Comparison of ENCODE assay signal across 20 mouse cellular contexts in the genomic region with DNA sequence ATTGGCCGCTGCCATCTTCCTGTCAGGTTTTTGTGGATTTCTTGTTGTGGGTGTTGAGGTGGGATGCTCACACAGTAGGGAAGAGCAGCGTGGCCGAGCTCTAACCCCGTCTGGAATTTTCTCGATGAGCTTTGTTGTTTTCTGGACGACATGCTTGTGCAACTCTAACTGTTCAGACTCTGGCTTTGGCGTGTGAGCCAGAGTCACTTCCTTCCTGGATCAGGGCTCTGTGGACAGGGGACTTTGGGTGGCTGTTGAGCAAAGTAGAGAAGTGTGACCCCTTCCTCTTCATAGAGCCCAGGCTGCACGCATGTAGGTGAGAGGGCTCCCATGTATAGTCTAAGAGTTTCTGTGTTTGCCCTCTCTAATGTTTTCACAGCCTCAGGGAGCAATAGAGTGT. TPM values are rescaled to one million over a fixed set of nuclear protein-coding genes. Genes with fewer than 3 reads are reported as not detected.
DNase-seq lines count a peak whose midpoint lies in the region; ATAC-seq lines count a peak whose summit lies in the region.
"Had no signal": no experiment of that assay in that cellular context is flagged by ENCODE, and none has a peak within 500 bp of the region (broad histone marks: within the 10 kb centered on the region; RNA-seq: fewer than 3 reads in every experiment).

No protein-coding gene starts in this region.

- DNase-seq in heart, adult 11 months, result peak; percentile 96
- DNase-seq in liver, result no peak
- no peak for DNase-seq in adrenal gland, postnatal 25 days
- DNase-seq: adrenal gland, postnatal 36 days; cerebellum, postnatal 25 days; gastrocnemius, postnatal 25 days; kidney, adult 18-20 months; right cerebral cortex, postnatal 4 days had no signal

- H3K9ac ChIP-seq in heart, embryonic 11.5 days (ENCODE audit: low read depth, low read length), result no peak overlapping the region
- no peak overlapping the region for H3K9ac ChIP-seq in liver, embryonic 15.5 days
- H3K9ac ChIP-seq: embryonic facial prominence, embryonic 12.5 days; neural tube, embryonic 13.5 days; stomach, embryonic 15.5 days had no signal

- no peak overlapping the region for H3K4me3 ChIP-seq in heart, embryonic 11.5 days (ENCODE audit: low read depth, low read length)
- no peak overlapping the region for H3K4me3 ChIP-seq in liver, embryonic 15.5 days (replicated peaks)
- H3K4me3 ChIP-seq: embryonic facial prominence, embryonic 12.5 days; neural tube, embryonic 13.5 days; stomach, embryonic 15.5 days had no signal

- H3K4me1 ChIP-seq in heart, embryonic 11.5 days (ENCODE audit: control insufficient read depth, insufficient read depth, low read length), result peaks cover 1% of the 10 kb centered on the region; the same call in 1 of the 2 replicates
- H3K4me1 ChIP-seq in liver, embryonic 15.5 days (replicated peaks), result peaks cover 65% of the 10 kb centered on the region
- H3K4me1 ChIP-seq: embryonic facial prominence, embryonic 12.5 days; neural tube, embryonic 13.5 days; stomach, embryonic 15.5 days had no signal

- WGBS in heart, embryonic 11.5 days (ENCODE audit: insufficient replicate concordance), result 69% methylated on average over 8 of the region's 8 CpGs
- 28% methylated on average over 8 of the region's 8 CpGs for WGBS in liver, embryonic 15.5 days (ENCODE audit: insufficient replicate concordance)

- no peaks in the 10 kb centered on the region for H3K36me3 ChIP-seq in heart, embryonic 11.5 days (ENCODE audit: control insufficient read depth, insufficient read depth, low read length)
- peaks cover 5% of the 10 kb centered on the region; the same call in 1 of the 2 replicates for H3K36me3 ChIP-seq in liver, embryonic 15.5 days (replicated peaks)
- H3K36me3 ChIP-seq: embryonic facial prominence, embryonic 12.5 days; neural tube, embryonic 13.5 days; stomach, embryonic 15.5 days had no signal

- no peaks in the 10 kb centered on the region for H3K27me3 ChIP-seq in heart, embryonic 11.5 days (ENCODE audit: control insufficient read depth, insufficient read depth, low read length)
- no peaks in the 10 kb centered on the region for H3K27me3 ChIP-seq in liver, embryonic 15.5 days
- H3K27me3 ChIP-seq: embryonic facial prominence, embryonic 12.5 days; neural tube, embryonic 13.5 days; stomach, embryonic 15.5 days had no signal

- no peak for ATAC-seq in heart, embryonic 11.5 days (replicated peaks; ENCODE audit: insufficient number of reproducible peaks, low FRiP score, low TSS enrichment)
- ATAC-seq in liver, embryonic 15.5 days (ENCODE audit: insufficient read depth), result no peak
- ATAC-seq in common myeloid progenitor, adult 5-6 weeks (replicated peaks; ENCODE audit: low read depth, poor library complexity, severe bottlenecking), result peak; percentile 50
- ATAC-seq in neutrophil, adult 5-6 weeks (ENCODE audit: extremely low read depth, insufficient number of reproducible peaks, low FRiP score, poor library complexity, severe bottlenecking), result peak; percentile 27; the same call in 1 of the 2 replicates
- no peak for ATAC-seq in inflammation-experienced regulatory T-cells, adult 6 months
- ATAC-seq: hindbrain, embryonic 16.5 days had no signal

- H3K27ac ChIP-seq in heart, embryonic 11.5 days (ENCODE audit: low read depth, low read length), result no peak overlapping the region
- 0 out of 2 replicates have a peak overlapping the region, but pooled peaks have one; percentile 19 for H3K27ac ChIP-seq in liver, embryonic 15.5 days (replicated peaks)
- H3K27ac ChIP-seq: embryonic facial prominence, embryonic 12.5 days; neural tube, embryonic 13.5 days; stomach, embryonic 15.5 days had no signal

- no peaks in the 10 kb centered on the region for H3K9me3 ChIP-seq in heart, embryonic 11.5 days (replicated peaks; ENCODE audit: control insufficient read depth, low read length)
- no peaks in the 10 kb centered on the region for H3K9me3 ChIP-seq in liver, embryonic 15.5 days (replicated peaks)
- H3K9me3 ChIP-seq: embryonic facial prominence, embryonic 12.5 days; neural tube, embryonic 13.5 days; stomach, embryonic 15.5 days had no signal

- no peak overlapping the region for H3K4me2 ChIP-seq in heart, embryonic 11.5 days
- no peak overlapping the region; the same call in 1 of the 2 replicates for H3K4me2 ChIP-seq in liver, embryonic 15.5 days
- H3K4me2 ChIP-seq: embryonic facial prominence, embryonic 12.5 days; neural tube, embryonic 13.5 days; stomach, embryonic 15.5 days had no signal

RNA-seq across cellular contexts. Expression of a gene that starts 15.8 kb away (rescaled TPM):
- 6.7 and 7.2 TPM in 2 replicates for polyA plus RNA-seq in heart, embryonic 11.5 days (2014; fragmentation: Nextera tagmentation; extraction: Ambion mirVana)
- 11.9 and 13.5 TPM in 2 replicates for polyA plus RNA-seq in liver, embryonic 15.5 days (2015; fragmentation: Nextera tagmentation; extraction: Ambion mirVana)
- total RNA-seq in common myeloid progenitor, adult 5-6 weeks (2017), result 10.8 and 21.1 TPM in 2 replicates
- 151 and 160 TPM in 2 replicates for total RNA-seq in neutrophil, adult 5-6 weeks (2017)
- polyA plus RNA-seq in inflammation-experienced regulatory T-cells, adult 6 months (2017; shearing (Covaris generic)), result 10 to 100 TPM; 18.1 to 35.7 (median 21.5) TPM
- 13.8 and 17.1 TPM in 2 replicates for total RNA-seq in adrenal gland, postnatal 25 days (2021)

RNA-seq across cellular contexts. Expression of a gene that starts 30.3 kb away (rescaled TPM):
- polyA plus RNA-seq in heart, embryonic 11.5 days (2014; fragmentation: Nextera tagmentation; extraction: Ambion mirVana), result 31.2 and 40.9 TPM in 2 replicates
- 8.7 and 10.8 TPM in 2 replicates for polyA plus RNA-seq in liver, embryonic 15.5 days (2015; fragmentation: Nextera tagmentation; extraction: Ambion mirVana)
- total RNA-seq in common myeloid progenitor, adult 5-6 weeks (2017), result 10.6 and 15.9 TPM in 2 replicates
- total RNA-seq in neutrophil, adult 5-6 weeks (2017), result 14.9 and 17.6 TPM in 2 replicates
- polyA plus RNA-seq in inflammation-experienced regulatory T-cells, adult 6 months (2017; shearing (Covaris generic)), result 10 to 100 TPM in 2 of 3 experiments, 1 to 10 TPM in 1; 9.9 to 12.3 (median 12.0) TPM
- total RNA-seq in adrenal gland, postnatal 25 days (2021), result 31.6 and 32.6 TPM in 2 replicates

RNA-seq across cellular contexts. Expression of a gene that starts 42.7 kb away (rescaled TPM):
- polyA plus RNA-seq in heart, embryonic 11.5 days (2014; fragmentation: Nextera tagmentation; extraction: Ambion mirVana), result 0.93 and 1.1 TPM in 2 replicates
- polyA plus RNA-seq in liver, embryonic 15.5 days (2015; fragmentation: Nextera tagmentation; extraction: Ambion mirVana), result 0.77 and 0.83 TPM in 2 replicates
- total RNA-seq in common myeloid progenitor, adult 5-6 weeks (2017), result 102 and 108 TPM in 2 replicates
- 125 and 154 TPM in 2 replicates for total RNA-seq in neutrophil, adult 5-6 weeks (2017)
- polyA plus RNA-seq in inflammation-experienced regulatory T-cells, adult 6 months (2017; shearing (Covaris generic)), result 1 to 10 TPM; 3.2 to 7.7 (median 7.5) TPM
- total RNA-seq in adrenal gland, postnatal 25 days (2021), result 49.5 and 50.7 TPM in 2 replicates

RNA-seq across cellular contexts. Expression of a gene that starts 49.5 kb away (rescaled TPM):
- 186 and 188 TPM in 2 replicates for polyA plus RNA-seq in heart, embryonic 11.5 days (2014; fragmentation: Nextera tagmentation; extraction: Ambion mirVana)
- polyA plus RNA-seq in liver, embryonic 15.5 days (2015; fragmentation: Nextera tagmentation; extraction: Ambion mirVana), result 79.4 and 80.7 TPM in 2 replicates
- total RNA-seq in common myeloid progenitor, adult 5-6 weeks (2017), result 115 and 131 TPM in 2 replicates
- total RNA-seq in neutrophil, adult 5-6 weeks (2017), result 94.3 and 105 TPM in 2 replicates
- 100 to 1,000 TPM; 274 to 315 (median 285) TPM for polyA plus RNA-seq in inflammation-experienced regulatory T-cells, adult 6 months (2017; shearing (Covaris generic))
- 175 and 224 TPM in 2 replicates for total RNA-seq in adrenal gland, postnatal 25 days (2021)

RNA-seq across cellular contexts. Expression of a gene that starts 53.6 kb away (rescaled TPM):
- 0.41 and 0.57 TPM in 2 replicates for polyA plus RNA-seq in heart, embryonic 11.5 days (2014; fragmentation: Nextera tagmentation; extraction: Ambion mirVana)
- not detected in 2 replicates for polyA plus RNA-seq in liver, embryonic 15.5 days (2015; fragmentation: Nextera tagmentation; extraction: Ambion mirVana)
- 1.7 TPM in 1 of 2 replicates, not detected in the other for total RNA-seq in common myeloid progenitor, adult 5-6 weeks (2017)
- not detected in 2 replicates for total RNA-seq in neutrophil, adult 5-6 weeks (2017)
- polyA plus RNA-seq in inflammation-experienced regulatory T-cells, adult 6 months (2017; shearing (Covaris generic)), result not detected
- total RNA-seq in adrenal gland, postnatal 25 days (2021), result 0.70 TPM in 1 of 2 replicates, not detected in the other
- total RNA-seq: gastrocnemius, postnatal 25 days; monocyte, adult 5-6 weeks had no signal
- polyA plus RNA-seq: activated CD4-positive, CD25-positive, alpha-beta regulatory T cell, adult 4 months; heart, postnatal 0 days had no signal

Comparison
In these comparisons a context has a peak if more than half of its experiments do, and no peak if none do; other contexts are left out.
1. ATAC-seq: peak in common myeloid progenitor, adult 5-6 weeks (single experiment) and neutrophil, adult 5-6 weeks (single experiment); none in heart, embryonic 11.5 days (single experiment), liver, embryonic 15.5 days (single experiment) and inflammation-experienced regulatory T-cells, adult 6 months (single experiment).